Mouse (Mus musculus) thymus, adult 2 months (tissue): ENCODE measurements around the gene Per1.

Experiments used
- CTCF ChIP-seq: fragments of 200-500 bp; IDR thresholded peaks from 2 replicates; pipeline ENCODE4 v1.5.1; 2012; ENCODE audit warnings: mild to moderate bottlenecking, control low read depth, low read length, moderate library complexity, borderline replicate concordance; ENCODE audit not compliant: control insufficient read depth, poor library complexity, insufficient read depth; ENCODE audit errors: extremely low read depth
- POLR2A ChIP-seq: fragments of 200-500 bp; IDR thresholded peaks from 2 replicates; pipeline ENCODE4 v1.6.1; 2012; ENCODE audit warnings: mild to moderate bottlenecking, low read length, control low read depth, moderate library complexity; ENCODE audit not compliant: control insufficient read depth, poor library complexity, insufficient read depth; ENCODE audit errors: extremely low read depth

DNA sequence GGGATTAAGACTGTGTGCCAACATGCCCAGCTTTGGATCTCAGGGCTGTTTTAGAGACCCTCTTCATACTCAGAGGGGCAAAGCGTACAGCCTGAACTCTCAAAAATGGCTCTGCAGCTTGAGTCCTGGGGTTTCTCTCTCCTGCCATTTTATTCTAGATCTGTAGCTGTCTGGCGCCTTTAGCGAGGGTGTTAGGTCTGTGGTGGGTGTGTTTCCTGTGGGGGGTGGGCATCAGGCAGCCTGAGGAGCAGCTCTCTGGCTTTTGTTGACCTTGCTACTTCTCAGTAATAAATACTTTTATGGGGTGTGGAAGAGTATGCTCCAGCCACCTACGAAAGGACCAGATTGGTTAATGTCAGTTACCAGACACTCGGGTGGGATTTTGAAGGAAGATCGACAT is 17.0 kb upstream of the Per1 start:
- TF ChIP-seq POLR2A (no peak), CTCF (no peak)
